Mouse (Mus musculus) limb, embryonic 15.5 days (tissue): ENCODE data around the gene Apex2. TPM values are rescaled to one million over a fixed set of nuclear protein-coding genes. Genes with fewer than 3 reads are reported as not detected.
"Not testable (repeated sequence)": the region's sequence is repeated elsewhere in the genome, so short reads cannot be mapped to it uniquely, and the experiment has no call there.

Experiments used
- ATAC-seq: fragments of 200-750 bp; cut with Nextera tagmentation; 2 replicates; pipeline ENCODE4 v1.8.0; 2017; ENCODE audit warnings: low read depth, moderate TSS enrichment; ENCODE audit not compliant: insufficient number of reproducible peaks, low FRiP score, low TSS enrichment
- H3K27ac ChIP-seq: fragments of 300-500 bp; sonication (generic); 2 replicates; pipeline ENCODE4 v1.5.1; 2015; ENCODE audit warnings: moderate library complexity, mild to moderate bottlenecking, inconsistent platforms
- H3K27me3 ChIP-seq: fragments of 300-500 bp; sonication (generic); 2 replicates; pipeline ENCODE4 v1.6.1; 2015; ENCODE audit warnings: inconsistent platforms
- H3K36me3 ChIP-seq: fragments of 300-500 bp; sonication (generic); 2 replicates; pipeline ENCODE4 v1.6.1; 2015; ENCODE audit warnings: inconsistent platforms
- H3K4me1 ChIP-seq: fragments of 300-500 bp; sonication (generic); 2 replicates; pipeline ENCODE4 v1.6.1; 2015; ENCODE audit warnings: inconsistent platforms
- H3K4me2 ChIP-seq: fragments of 300-500 bp; sonication (generic); 2 replicates; pipeline ENCODE4 v1.6.1; 2015; ENCODE audit warnings: mild to moderate bottlenecking, inconsistent platforms
- H3K4me3 ChIP-seq: fragments of 300-500 bp; sonication (generic); 2 replicates; pipeline ENCODE4 v1.5.1; 2015; ENCODE audit warnings: mild to moderate bottlenecking, inconsistent platforms
- H3K9ac ChIP-seq: fragments of 300-500 bp; sonication (generic); 2 replicates; pipeline ENCODE4 v1.6.1; 2015; ENCODE audit warnings: inconsistent platforms
- H3K9me3 ChIP-seq: fragments of 300-500 bp; sonication (generic); 2 replicates; pipeline ENCODE4 v1.6.1; 2016; ENCODE audit warnings: inconsistent platforms
- WGBS: fragments of 180-500 bp; shearing (Covaris S2); methylation state at CpG from one replicate; pipeline ENCODE4 v1.1.7; 2015; 5-methylcytosine and 5-hydroxymethylcytosine counted together
- polyA plus RNA-seq: library from polyadenylated mRNA; unstranded; fragments of >200 nt; fragmentation: Nextera tagmentation; extraction: Ambion mirVana; gene quantifications from 2 replicates; pipeline ENCODE4 v1.2.1, GENCODE M21; 2015

Apex2 gene
- polyA plus RNA-seq, 1 experiment from 2014 or later: 18.0 TPM

DNA sequence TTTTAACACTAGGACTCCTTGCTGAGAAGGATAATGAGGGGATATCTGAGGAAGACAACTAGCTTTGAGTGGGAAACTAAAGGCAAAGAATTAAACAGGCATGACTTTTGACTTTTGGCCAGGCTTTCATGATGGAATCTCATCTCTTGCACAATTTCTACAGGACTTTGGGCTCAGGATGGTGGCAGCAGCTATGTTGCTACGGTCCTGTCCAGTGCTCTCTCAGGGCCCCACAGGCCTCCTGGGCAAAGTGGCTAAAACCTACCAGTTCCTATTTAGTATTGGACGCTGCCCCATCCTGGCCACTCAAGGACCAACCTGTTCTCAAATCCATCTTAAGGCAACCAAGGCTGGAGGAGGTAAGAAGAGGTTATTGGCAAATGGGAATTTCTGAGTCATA lies 37.7 kb downstream of the Apex2 start:
- WGBS: 91% methylated on average over 2 of the region's 2 CpGs
- Histone ChIP-seq H3K4me1 (no peaks in the 10 kb centered on the region), H3K27ac (no peak overlapping the region), H3K27me3 (peaks cover 4% of the 10 kb centered on the region; the same call in 1 of the 2 replicates), H3K9me3 (no peaks in the 10 kb centered on the region), H3K4me2 (no peak overlapping the region), H3K4me3 (no peak overlapping the region), H3K36me3 (no peaks in the 10 kb centered on the region), H3K9ac (no peak overlapping the region)
- no peak for ATAC-seq

DNA sequence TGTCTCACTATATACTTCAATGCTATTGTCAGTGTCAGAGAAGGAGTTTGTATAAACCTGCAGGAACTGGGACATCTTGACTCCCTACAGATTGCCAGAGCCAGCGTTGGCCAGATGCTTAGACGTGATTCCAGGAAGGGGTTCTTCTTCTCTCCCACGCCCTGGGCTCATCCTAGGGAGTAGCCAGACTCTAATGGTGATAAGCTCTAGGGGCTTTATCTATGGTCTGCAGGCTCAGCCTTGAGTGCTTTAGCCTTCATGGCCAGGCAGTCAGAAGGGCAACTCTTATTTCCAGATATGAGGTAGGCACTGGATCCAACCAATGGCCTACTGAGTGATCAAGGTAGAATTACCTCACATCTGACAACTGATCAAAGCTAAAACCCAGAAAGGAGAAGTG lies 40.0 kb downstream of the Apex2 start:
- no peak for ATAC-seq
- H3K4me3 ChIP-seq: no peak overlapping the region
- H3K36me3 ChIP-seq: no peaks in the 10 kb centered on the region
- H3K27me3 ChIP-seq: peaks cover 4% of the 10 kb centered on the region; the same call in 1 of the 2 replicates
- WGBS: 86% methylated on average over 3 of the region's 3 CpGs
- H3K4me2 ChIP-seq: no peak overlapping the region
- H3K9ac ChIP-seq: no peak overlapping the region
- no peaks in the 10 kb centered on the region for H3K4me1 ChIP-seq
- no peak overlapping the region for H3K27ac ChIP-seq
- no peaks in the 10 kb centered on the region for H3K9me3 ChIP-seq

GRCm38 (mm10) chrX:150547239-150547638 lies 42.4 kb downstream of the Apex2 start, which contains the start of gene Alas2:
TSS of gene Alas2 (plus strand) at chrX:150547375.
- Histone ChIP-seq H3K9me3 (no peaks in the 10 kb centered on the region), H3K27ac (no peak within 1 kb of the TSS), H3K27me3 (0 out of 2 replicates have a peak, but pooled peaks cover 4% of the 10 kb centered on the region), H3K36me3 (no peaks in the 10 kb centered on the region), H3K4me1 (no peaks in the 10 kb centered on the region), H3K4me2 (no peak within 1 kb of the TSS), H3K9ac (no peak within 1 kb of the TSS), H3K4me3 (no peak within 1 kb of the TSS)
- ATAC-seq: no peak
- WGBS: 44% methylated on average over 5 of the region's 5 CpGs

- H3K9ac ChIP-seq: no peak overlapping the region
- ATAC-seq: no peak
- no peaks in the 10 kb centered on the region for H3K36me3 ChIP-seq
- no peak overlapping the region for H3K4me3 ChIP-seq
- no peak overlapping the region for H3K4me2 ChIP-seq
- no peak overlapping the region for H3K27ac ChIP-seq
- no peaks in the 10 kb centered on the region for H3K4me1 ChIP-seq
- no peaks in the 10 kb centered on the region for H3K27me3 ChIP-seq
- no peaks in the 10 kb centered on the region for H3K9me3 ChIP-seq
These were observed 48.0 kb downstream of the Apex2 start for GRCm38 (mm10) chrX:150541684-150542083.

GRCm38 (mm10) chrX:150540111-150540510 lies 49.6 kb downstream of the Apex2 start:
- no peaks in the 10 kb centered on the region for H3K27me3 ChIP-seq
- no peak overlapping the region for H3K4me2 ChIP-seq
- ATAC-seq: no peak
- no peaks in the 10 kb centered on the region for H3K36me3 ChIP-seq
- 83% methylated on average over 2 of the region's 2 CpGs for WGBS
- no peak overlapping the region for H3K9ac ChIP-seq
- no peak overlapping the region for H3K4me3 ChIP-seq
- no peaks in the 10 kb centered on the region for H3K9me3 ChIP-seq
- H3K4me1 ChIP-seq: no peaks in the 10 kb centered on the region
- H3K27ac ChIP-seq: no peak overlapping the region

GRCm38 (mm10) chrX:150516477-150516876 lies 73.2 kb downstream of the Apex2 start:
- WGBS: 100% methylated on average over 1 of the region's 1 CpGs
- Histone ChIP-seq H3K27me3 (no peaks in the 10 kb centered on the region), H3K4me3 (no peak overlapping the region), H3K4me2 (no peak overlapping the region), H3K27ac (no peak overlapping the region), H3K9me3 (no peaks in the 10 kb centered on the region), H3K9ac (no peak overlapping the region), H3K36me3 (no peaks in the 10 kb centered on the region), H3K4me1 (no peaks in the 10 kb centered on the region)
- ATAC-seq: no peak

- Histone ChIP-seq H3K9ac (no peak overlapping the region), H3K4me3 (no peak overlapping the region)
These were observed 73.7 kb downstream of the Apex2 start for GRCm38 (mm10) chrX:150516015-150516414.

DNA sequence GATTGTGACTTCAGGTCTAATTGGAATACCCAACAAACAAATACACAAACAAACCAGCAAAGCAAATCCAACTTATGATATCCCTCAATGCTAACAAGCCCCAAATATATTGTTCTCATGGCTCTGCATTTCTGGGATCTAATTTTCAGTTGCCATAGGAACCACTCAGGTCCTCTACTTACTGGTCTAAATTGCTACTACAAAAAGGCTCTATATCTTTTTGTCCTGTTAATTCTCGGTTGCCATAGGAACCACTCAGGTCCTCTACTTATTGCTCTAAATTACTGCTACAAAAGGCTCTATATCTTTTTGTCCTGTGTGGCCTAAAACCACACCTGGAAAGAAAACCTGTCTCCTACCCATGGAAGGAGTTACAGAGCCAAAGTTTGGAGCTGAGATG lies 75.5 kb downstream of the Apex2 start:
- no peaks in the 10 kb centered on the region for H3K36me3 ChIP-seq
- no peaks in the 10 kb centered on the region for H3K9me3 ChIP-seq
- H3K9ac ChIP-seq: no peak overlapping the region
- ATAC-seq: no peak
- H3K27ac ChIP-seq: no peak overlapping the region
- WGBS: 91% methylated on average over 1 of the region's 1 CpGs
- H3K4me2 ChIP-seq: no peak overlapping the region
- H3K4me1 ChIP-seq: no peaks in the 10 kb centered on the region
- no peaks in the 10 kb centered on the region for H3K27me3 ChIP-seq
- H3K4me3 ChIP-seq: no peak overlapping the region

More at GRCm38 (mm10) chrX:150516015-150516414, 73.7 kb downstream of the Apex2 start:
- Histone ChIP-seq H3K27me3 (no peaks in the 10 kb centered on the region), H3K4me1 (no peaks in the 10 kb centered on the region), H3K4me2 (no peak overlapping the region), H3K27ac (no peak overlapping the region), H3K9me3 (no peaks in the 10 kb centered on the region), H3K36me3 (no peaks in the 10 kb centered on the region)
- ATAC-seq: no peak

GRCm38 (mm10) chrX:150511274-150511673 lies 78.4 kb downstream of the Apex2 start:
- Histone ChIP-seq H3K27ac (no peak overlapping the region), H3K4me3 (no peak overlapping the region), H3K9me3 (no peaks in the 10 kb centered on the region), H3K36me3 (0 out of 2 replicates have a peak, but pooled peaks cover 2% of the 10 kb centered on the region), H3K27me3 (no peaks in the 10 kb centered on the region), H3K4me2 (no peak overlapping the region), H3K9ac (no peak overlapping the region), H3K4me1 (no peaks in the 10 kb centered on the region)
- 76% methylated on average over 6 of the region's 6 CpGs for WGBS
- ATAC-seq: no peak

DNA sequence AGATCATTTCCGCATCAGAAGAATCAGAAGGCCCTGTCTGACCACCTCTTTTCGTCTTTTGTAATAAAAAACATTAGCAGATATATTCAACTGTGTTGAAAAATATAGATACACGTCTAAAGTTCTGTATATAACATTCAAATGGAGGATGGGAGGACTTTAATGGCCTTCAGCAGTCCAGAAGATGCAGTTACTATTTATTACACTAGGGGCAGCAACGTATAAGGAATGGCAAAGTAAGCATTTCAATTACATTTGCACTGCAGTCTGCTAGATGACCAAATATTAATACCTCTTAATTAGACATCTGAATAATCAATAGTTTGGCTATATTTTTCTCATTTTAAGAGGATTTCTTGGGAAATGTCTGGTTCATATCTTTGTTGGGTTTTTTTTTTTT lies 79.0 kb downstream of the Apex2 start:
- Histone ChIP-seq H3K4me2 (no peak overlapping the region), H3K36me3 (0 out of 2 replicates have a peak, but pooled peaks cover 2% of the 10 kb centered on the region), H3K4me3 (no peak overlapping the region), H3K27ac (no peak overlapping the region), H3K4me1 (no peaks in the 10 kb centered on the region), H3K27me3 (no peaks in the 10 kb centered on the region), H3K9me3 (no peaks in the 10 kb centered on the region), H3K9ac (no peak overlapping the region)
- 50% methylated on average over 4 of the region's 4 CpGs for WGBS
- ATAC-seq: no peak

- H3K9ac ChIP-seq: no peak overlapping the region
- 0 out of 2 replicates have a peak, but pooled peaks cover 2% of the 10 kb centered on the region for H3K36me3 ChIP-seq
- H3K4me2 ChIP-seq: no peak overlapping the region
- no peaks in the 10 kb centered on the region for H3K4me1 ChIP-seq
- no peak overlapping the region for H3K27ac ChIP-seq
- no peaks in the 10 kb centered on the region for H3K9me3 ChIP-seq
- ATAC-seq: no peak
- no peaks in the 10 kb centered on the region for H3K27me3 ChIP-seq
- no peak overlapping the region for H3K4me3 ChIP-seq
- 86% methylated on average over 6 of the region's 6 CpGs for WGBS
These were observed 81.0 kb downstream of the Apex2 start for GRCm38 (mm10) chrX:150508696-150509095.

GRCm38 (mm10) chrX:150487811-150488210 lies 101.9 kb downstream of the Apex2 start:
- not testable (repeated sequence) for H3K9ac ChIP-seq, H3K27me3 ChIP-seq, H3K36me3 ChIP-seq, H3K4me3 ChIP-seq, H3K9me3 ChIP-seq, ATAC-seq, H3K4me2 ChIP-seq, H3K4me1 ChIP-seq, H3K27ac ChIP-seq
- WGBS: 68% methylated on average over 3 of the region's 10 CpGs

GRCm38 (mm10) chrX:150486314-150487030 lies 103.2 kb downstream of the Apex2 start:
- not testable (repeated sequence) for H3K4me3 ChIP-seq, H3K9ac ChIP-seq, H3K27ac ChIP-seq, H3K27me3 ChIP-seq, H3K4me1 ChIP-seq, H3K9me3 ChIP-seq, H3K36me3 ChIP-seq, ATAC-seq, H3K4me2 ChIP-seq
- WGBS: 59% methylated on average over 13 of the region's 22 CpGs
